Mouse (Mus musculus) kidney, adult 2 months (tissue): Measurements from ENCODE around the gene Lysmd4.

Experiments
- CTCF ChIP-seq: fragments of 200-500 bp; conservative IDR thresholded peaks from 2 replicates; pipeline ENCODE4 v1.5.1; 2011; ENCODE audit warnings: low read depth, mild to moderate bottlenecking, control low read depth, low read length, moderate library complexity, mixed read lengths; ENCODE audit not compliant: insufficient read depth, insufficient read length
- POLR2A ChIP-seq: fragments of 200-500 bp; IDR thresholded peaks from one replicate; pipeline ENCODE4 v1.6.1; 2011; ENCODE audit warnings: low read depth, low read length, control low read depth

DNA sequence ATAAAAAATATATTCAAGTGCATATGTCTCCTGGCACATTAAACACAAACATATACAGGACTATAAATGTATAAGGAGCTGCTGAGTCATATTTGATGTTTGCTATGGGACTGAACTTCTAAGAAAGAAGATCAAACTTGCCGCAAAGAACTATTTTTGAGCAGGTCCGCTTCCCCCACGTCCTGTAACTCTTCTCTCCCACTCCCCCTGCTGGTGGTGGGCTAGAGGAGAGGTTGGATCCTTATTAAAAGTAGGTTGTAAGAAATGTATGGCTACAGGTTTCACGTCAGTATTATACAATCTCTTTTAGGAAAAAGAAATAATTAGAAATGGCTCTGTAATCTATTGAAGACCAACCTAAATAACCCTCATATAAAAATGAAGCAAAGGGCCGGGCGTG, 131.3 kb downstream of the Lysmd4 start:
- TF ChIP-seq CTCF (0 out of 2 replicates have a peak, but pooled peaks have one; percentile 23), POLR2A (no peak)
